Mouse (Mus musculus) neural tube, embryonic 11.5 days (tissue): ENCODE measurements around the gene Rest. TPM values are rescaled to one million over a fixed set of nuclear protein-coding genes. Genes with fewer than 3 reads are reported as not detected.

Experiments used
- ATAC-seq: fragments of 200-750 bp; cut with Nextera tagmentation; 2 replicates; pipeline ENCODE4 v1.8.0; 2017; ENCODE audit warnings: moderate number of reproducible peaks, mild to moderate bottlenecking, moderate TSS enrichment, moderate library complexity; ENCODE audit not compliant: insufficient read depth, low FRiP score, low TSS enrichment
- DNase-seq: peaks from one replicate; pipeline ENCODE4 v3.0.0-alpha.2; 2015; ENCODE audit warnings: low spot score
- H3K27ac ChIP-seq: fragments of 300-500 bp; sonication (generic); 2 replicates; pipeline ENCODE4 v1.5.1; 2014; ENCODE audit warnings: low read depth, mild to moderate bottlenecking, low read length
- H3K27me3 ChIP-seq: fragments of 300-500 bp; sonication (generic); 2 replicates; pipeline ENCODE4 v1.6.1; 2014; ENCODE audit warnings: mild to moderate bottlenecking, low read length, mixed read lengths; ENCODE audit not compliant: control insufficient read depth, insufficient read depth
- H3K36me3 ChIP-seq: fragments of 300-500 bp; sonication (generic); 2 replicates; pipeline ENCODE4 v1.6.1; 2014; ENCODE audit warnings: mild to moderate bottlenecking, low read length, moderate library complexity, mixed read lengths; ENCODE audit not compliant: control insufficient read depth, insufficient read depth
- H3K4me1 ChIP-seq: fragments of 300-500 bp; sonication (generic); 2 replicates; pipeline ENCODE4 v1.6.1; 2014; ENCODE audit warnings: low read length, mixed read lengths; ENCODE audit not compliant: control insufficient read depth, insufficient read depth
- H3K4me2 ChIP-seq: fragments of 300-500 bp; sonication (generic); 2 replicates; pipeline ENCODE4 v1.6.1; 2014; ENCODE audit warnings: low read depth, mild to moderate bottlenecking, moderate library complexity
- H3K4me3 ChIP-seq: fragments of 300-500 bp; sonication (generic); 2 replicates; pipeline ENCODE4 v1.5.1; 2014; ENCODE audit warnings: low read depth, low read length
- H3K9ac ChIP-seq: fragments of 300-500 bp; sonication (generic); 2 replicates; pipeline ENCODE4 v1.6.1; 2014; ENCODE audit warnings: mild to moderate bottlenecking, low read length
- H3K9me3 ChIP-seq: fragments of 300-500 bp; sonication (generic); 2 replicates; pipeline ENCODE4 v1.6.1; 2016; ENCODE audit warnings: low read length; ENCODE audit not compliant: control insufficient read depth
- WGBS: fragments of 180-500 bp; shearing (Covaris S2); extraction: QIAGEN DNeasy Blood & Tissue Kit; methylation state at CpG from one replicate; pipeline ENCODE4 v1.1.7; 2014; 5-methylcytosine and 5-hydroxymethylcytosine counted together
- polyA plus RNA-seq: library from polyadenylated mRNA; unstranded; fragments of >200 nt; fragmentation: Nextera tagmentation; extraction: Ambion mirVana; gene quantifications from 2 replicates; pipeline ENCODE4 v1.2.1, GENCODE M21; 2014

Rest gene
- polyA plus RNA-seq, 1 experiment from 2014 or later, result 25.0 TPM

DNA sequence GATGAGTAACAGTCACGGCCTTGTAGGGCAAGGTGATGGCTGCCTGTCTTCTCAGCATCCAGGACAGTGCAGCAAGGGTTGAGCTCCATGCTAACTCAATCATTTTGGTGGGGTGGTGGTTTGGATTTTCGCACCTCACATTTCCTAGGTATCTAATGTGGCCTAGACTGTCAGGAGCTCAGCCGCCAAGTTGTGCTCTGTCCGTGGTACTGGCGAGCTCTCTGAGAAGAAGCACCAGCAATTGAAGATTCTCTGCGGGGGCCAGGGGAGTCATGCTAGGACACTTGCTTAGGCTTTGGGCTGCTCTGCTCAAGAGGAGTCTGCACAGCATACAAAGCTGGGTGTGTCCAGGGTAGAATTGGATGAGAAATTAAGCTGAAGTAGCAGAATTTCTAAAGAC is 22.6 kb downstream of the Rest start:
- no peak for ATAC-seq
- Histone ChIP-seq H3K27me3 (no peaks in the 10 kb centered on the region), H3K27ac (no peak overlapping the region), H3K4me2 (no peak overlapping the region), H3K9me3 (no peaks in the 10 kb centered on the region), H3K4me1 (no peaks in the 10 kb centered on the region), H3K36me3 (peaks cover 7% of the 10 kb centered on the region; the same call in 1 of the 2 replicates), H3K9ac (no peak overlapping the region), H3K4me3 (no peak overlapping the region)
- DNase-seq, result no peak
- 88% methylated on average over 6 of the region's 6 CpGs for WGBS

DNA sequence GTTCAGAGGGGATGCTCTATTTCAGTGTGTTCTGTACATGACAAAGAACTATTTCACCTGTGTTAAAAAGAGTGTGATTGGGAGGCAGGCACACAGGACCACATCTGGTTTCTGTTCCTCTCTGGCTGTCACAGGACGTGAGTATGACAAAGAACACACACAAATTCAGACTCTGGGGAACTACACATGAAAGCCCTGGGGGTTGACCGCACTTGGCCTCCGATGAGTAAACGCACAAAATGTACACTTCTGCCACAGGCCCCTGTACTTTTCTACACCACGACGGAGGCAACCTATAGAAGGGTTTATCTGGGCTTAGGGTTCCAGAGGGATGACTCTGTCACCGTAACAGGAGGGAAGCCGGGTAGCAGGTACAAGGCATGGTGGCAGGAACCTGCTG is 24.4 kb downstream of the Rest start:
- Histone ChIP-seq H3K27me3 (no peaks in the 10 kb centered on the region), H3K9me3 (no peaks in the 10 kb centered on the region), H3K4me1 (no peaks in the 10 kb centered on the region), H3K36me3 (peaks cover 9% of the 10 kb centered on the region; the same call in 1 of the 2 replicates), H3K4me2 (no peak overlapping the region), H3K27ac (no peak overlapping the region), H3K4me3 (no peak overlapping the region), H3K9ac (no peak overlapping the region)
- WGBS, result 91% methylated on average over 8 of the region's 8 CpGs
- DNase-seq (no peak), ATAC-seq (no peak)

GRCm38 (mm10) chr5:77290606-77291005 is 25.3 kb downstream of the Rest start:
- no peaks in the 10 kb centered on the region for H3K4me1 ChIP-seq
- H3K36me3 ChIP-seq, result peaks cover 9% of the 10 kb centered on the region; the same call in 1 of the 2 replicates
- H3K9me3 ChIP-seq, result no peaks in the 10 kb centered on the region
- H3K27me3 ChIP-seq, result no peaks in the 10 kb centered on the region
- H3K27ac ChIP-seq, result no peak overlapping the region
- DNase-seq, result no peak
- ATAC-seq, result no peak
- H3K4me2 ChIP-seq, result no peak overlapping the region
- no peak overlapping the region for H3K4me3 ChIP-seq
- no peak overlapping the region for H3K9ac ChIP-seq
- WGBS, result 100% methylated on average over 2 of the region's 2 CpGs

- Histone ChIP-seq H3K9ac (no peak overlapping the region), H3K27ac (no peak overlapping the region), H3K4me3 (no peak overlapping the region), H3K9me3 (no peaks in the 10 kb centered on the region), H3K4me1 (no peaks in the 10 kb centered on the region), H3K4me2 (no peak overlapping the region), H3K36me3 (peaks cover 9% of the 10 kb centered on the region; the same call in 1 of the 2 replicates), H3K27me3 (no peaks in the 10 kb centered on the region)
- 93% methylated on average over 7 of the region's 7 CpGs for WGBS
- ATAC-seq (no peak), DNase-seq (no peak)
Measured at GRCm38 (mm10) chr5:77292803-77293522, 27.7 kb downstream of the Rest start.

GRCm38 (mm10) chr5:77299486-77299885 is 34.2 kb downstream of the Rest start:
- no peak overlapping the region for H3K4me3 ChIP-seq
- H3K4me1 ChIP-seq, result no peaks in the 10 kb centered on the region
- H3K4me2 ChIP-seq, result no peak overlapping the region
- H3K36me3 ChIP-seq, result peaks cover 3% of the 10 kb centered on the region; the same call in 1 of the 2 replicates
- no peak for DNase-seq
- H3K27ac ChIP-seq, result no peak overlapping the region
- H3K27me3 ChIP-seq, result no peaks in the 10 kb centered on the region
- no peak overlapping the region for H3K9ac ChIP-seq
- WGBS, result 91% methylated on average over 2 of the region's 2 CpGs
- no peak for ATAC-seq
- H3K9me3 ChIP-seq, result no peaks in the 10 kb centered on the region

- peaks cover 6% of the 10 kb centered on the region for H3K36me3 ChIP-seq
- H3K9ac ChIP-seq, result no peak overlapping the region
- DNase-seq (no peak), ATAC-seq (no peak)
- H3K4me3 ChIP-seq, result no peak overlapping the region
- no peaks in the 10 kb centered on the region for H3K9me3 ChIP-seq
- H3K4me1 ChIP-seq, result no peaks in the 10 kb centered on the region
- WGBS, result 96% methylated on average over 6 of the region's 6 CpGs
- H3K27me3 ChIP-seq, result no peaks in the 10 kb centered on the region
- no peak overlapping the region for H3K4me2 ChIP-seq
- H3K27ac ChIP-seq, result no peak overlapping the region
Measured at GRCm38 (mm10) chr5:77301296-77301903, 36.1 kb downstream of the Rest start.

DNA sequence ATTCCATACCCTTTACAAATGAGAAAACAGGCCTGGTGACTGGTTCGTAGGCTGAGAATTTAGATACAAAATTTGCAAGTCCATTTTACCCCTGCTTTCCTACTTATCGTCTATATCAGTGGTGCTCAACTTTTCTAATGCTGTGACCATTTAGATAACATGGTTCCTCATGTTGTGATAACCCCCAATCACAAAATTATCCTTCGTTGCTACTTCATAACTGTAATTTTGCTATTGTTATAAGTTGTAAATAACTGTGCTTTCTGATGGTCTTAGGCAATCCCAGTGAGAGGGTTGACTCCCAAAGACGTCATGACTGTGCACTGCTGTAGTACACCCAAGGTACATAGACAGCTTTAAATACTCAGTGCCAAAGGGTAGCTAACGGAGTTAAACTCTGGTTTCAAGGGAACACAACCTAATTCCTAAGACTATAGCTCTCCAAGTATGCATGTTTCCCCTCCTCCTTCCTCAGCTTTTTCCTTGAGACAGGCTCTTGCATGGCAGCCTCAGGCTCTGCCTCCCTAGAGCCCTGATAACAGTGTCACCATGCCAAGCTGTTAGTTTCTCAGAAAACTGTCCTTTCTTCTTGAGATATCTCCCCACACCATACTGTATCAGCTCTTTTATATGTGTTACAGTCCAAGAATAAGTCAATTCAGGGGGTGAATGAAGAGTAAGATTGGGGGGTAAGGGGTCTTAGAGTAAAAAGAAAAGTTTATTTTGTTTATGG is 42.7 kb downstream of the Rest start:
- H3K4me3 ChIP-seq, result peak overlapping the region; percentile 89; the same call in 1 of the 2 replicates
- ATAC-seq (no peak), DNase-seq (no peak)
- H3K27me3 ChIP-seq, result no peaks in the 10 kb centered on the region
- peaks cover 3% of the 10 kb centered on the region for H3K36me3 ChIP-seq
- peaks cover 15% of the 10 kb centered on the region for H3K4me1 ChIP-seq
- H3K4me2 ChIP-seq, result peak overlapping the region; percentile 100
- no peaks in the 10 kb centered on the region for H3K9me3 ChIP-seq
- H3K9ac ChIP-seq, result no peak overlapping the region; the same call in 1 of the 2 replicates
- H3K27ac ChIP-seq, result no peak overlapping the region
- 85% methylated on average over 5 of the region's 5 CpGs for WGBS

DNA sequence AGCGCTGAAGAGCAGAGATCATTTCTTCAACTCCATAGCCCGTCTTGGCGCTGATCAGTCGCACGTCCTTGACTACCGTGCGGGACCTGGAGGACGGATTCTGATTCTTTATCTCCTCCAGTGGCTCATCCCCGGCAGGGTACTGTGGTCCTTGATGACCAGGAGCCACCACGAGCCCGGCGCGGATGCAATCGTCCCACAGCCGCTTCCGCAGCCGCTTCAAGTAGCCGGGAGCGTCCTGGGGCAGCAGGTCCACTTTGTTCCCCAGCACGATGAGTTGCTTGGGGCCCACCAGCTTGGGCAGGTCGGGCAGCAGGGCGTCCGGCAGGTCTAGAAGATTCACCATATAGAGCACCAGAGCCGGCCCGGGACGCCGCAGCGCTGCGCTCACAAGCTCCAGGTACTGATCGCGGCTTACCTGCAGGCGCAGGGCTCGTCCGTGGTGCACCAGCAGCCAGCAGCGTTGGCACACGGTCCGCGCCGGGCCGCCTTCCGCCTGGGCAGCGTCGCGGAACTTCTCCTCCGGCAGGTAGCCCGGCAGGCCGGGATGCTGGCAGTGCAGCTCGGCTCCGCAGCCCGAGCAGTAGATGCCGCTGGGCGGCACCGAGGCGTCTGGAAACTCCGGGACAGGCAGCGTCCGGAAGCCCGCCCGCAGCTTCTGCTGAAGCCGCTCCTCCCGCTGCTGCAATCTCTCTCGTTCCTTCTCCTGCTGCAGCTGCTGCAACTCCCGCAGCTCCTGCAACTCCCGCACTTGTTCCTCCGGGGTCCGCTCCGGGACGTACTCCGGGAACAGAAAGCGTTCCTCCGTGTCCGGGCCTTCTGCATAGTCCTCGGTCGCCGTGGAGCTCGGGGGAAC is 44.0 kb downstream of the Rest start:
- Histone ChIP-seq H3K4me1 (peaks cover 15% of the 10 kb centered on the region), H3K4me3 (peak overlapping the region; percentile 89), H3K27ac (peak overlapping the region; percentile 85), H3K9ac (peak overlapping the region; percentile 79), H3K36me3 (peaks cover 6% of the 10 kb centered on the region), H3K4me2 (peak overlapping the region; percentile 100), H3K27me3 (no peaks in the 10 kb centered on the region), H3K9me3 (no peaks in the 10 kb centered on the region)
- under 1% methylated on average over 72 of the region's 76 CpGs for WGBS
- DNase-seq (peak; percentile 55), ATAC-seq (peak; percentile 6; the same call in 1 of the 2 replicates)
